Mouse (Mus musculus): Measurements from ENCODE around the gene Smcr8. TPM values are rescaled to one million over a fixed set of nuclear protein-coding genes. Genes with fewer than 3 reads are reported as not detected.

Gene Smcr8
- total RNA-seq (2012; rRNA removed), result 23.1 and 27.4 TPM in 2 replicates

DNA sequence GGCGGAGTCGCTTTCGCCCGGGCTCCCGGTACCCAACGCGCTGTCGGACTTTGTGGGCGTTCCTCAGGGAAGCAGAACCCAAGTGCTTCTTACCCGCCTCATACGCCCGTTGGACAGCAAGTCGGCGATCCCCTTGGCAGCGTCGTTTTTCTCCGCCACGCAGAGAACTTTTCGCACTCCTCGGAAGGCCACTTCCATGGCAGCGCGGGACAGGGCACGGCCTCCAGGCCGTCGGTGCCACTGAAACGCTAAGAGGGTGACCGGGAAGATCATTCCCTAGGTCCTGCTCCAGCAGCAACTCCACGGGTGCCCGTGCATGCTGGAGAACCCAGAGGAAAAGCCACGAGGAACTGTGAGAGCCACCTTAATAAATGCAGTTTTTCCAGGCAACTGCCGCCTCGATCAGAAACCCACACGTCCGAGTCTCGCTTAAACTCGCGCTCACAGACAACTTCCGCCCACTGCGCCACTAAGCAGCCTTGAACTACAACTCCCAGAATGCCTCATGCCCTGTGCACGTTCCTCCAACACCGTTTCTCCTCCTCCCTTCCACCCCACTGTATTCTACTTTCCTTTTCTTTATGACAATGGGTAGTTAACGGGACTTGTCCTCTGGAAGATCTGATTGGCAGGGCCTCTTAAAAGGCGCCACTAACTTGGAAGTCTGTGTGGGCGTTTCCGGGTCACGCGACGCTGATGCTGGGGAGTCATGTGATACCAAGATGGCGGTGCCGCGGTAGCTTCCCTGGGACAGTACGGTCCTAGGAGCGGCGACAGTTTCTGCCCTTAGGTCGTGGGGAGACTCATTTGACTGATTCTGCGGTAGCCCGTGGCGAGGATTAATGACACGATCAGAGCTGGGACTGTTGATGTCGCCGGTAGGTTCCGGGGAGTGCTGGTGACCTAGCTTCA lies at the start of gene Smcr8, which contains the start of gene Top3a:
Gene Smcr8 (plus strand): TSS at position 696 of the 912 bp plus-strand sequence.
Gene Top3a (minus strand): TSS at position 537 of the 912 bp plus-strand sequence.
- TF ChIP-seq MAFK (IDR thresholded peaks at IDR 0.05; ENCODE audit: insufficient read depth, low read depth, low read length) (no peak), CHD2 (IDR thresholded peaks at IDR 0.05; ENCODE audit: low read depth, low read length) (peak; percentile 84), ZC3H11A (IDR thresholded peaks at IDR 0.05; ENCODE audit: borderline replicate concordance, low read depth, low read length) (no peak), HCFC1 (IDR thresholded peaks at IDR 0.05; ENCODE audit: borderline replicate concordance, insufficient read depth, low read length) (peak; percentile 97), ZNF384 (IDR thresholded peaks at IDR 0.05; ENCODE audit: low read depth, low read length) (no peak)
- Histone ChIP-seq H3K4me3 (ENCODE audit: insufficient read depth in 1 of 2, low read depth in 1 of 2, low read length in 2 of 2, poor library complexity in 1 of 2, severe bottlenecking in 1 of 2) (peak within 1 kb of the TSS; percentile 89 to 94), H3K9me3 (ENCODE audit: control insufficient read depth, insufficient read depth, low read depth, low read length) (no peaks in the 10 kb centered on the region), H3K27ac (ENCODE audit: insufficient read depth, low read depth, low read length, poor library complexity, severe bottlenecking) (peak within 1 kb of the TSS; percentile 82), H3K36me3 (ENCODE audit: control insufficient read depth, insufficient read depth, low read length, poor library complexity, severe bottlenecking) (peaks cover 21% of the 10 kb centered on the region), H3K9ac (ENCODE audit: insufficient read depth, low read depth, low read length, poor library complexity, severe bottlenecking) (peak within 1 kb of the TSS; percentile 95), H3K4me1 (ENCODE audit: control insufficient read depth in 2 of 2, insufficient read depth in 2 of 2, low read length in 2 of 2, poor library complexity in 1 of 2) (peaks cover 5 to 9% of the 10 kb centered on the region in 2 experiments; a peak in 3 of 4 replicates)
- in situ Hi-C loops (cut with MboI; ENCODE audit: low sequenced_read_pairs in 2 of 2, unreplicated experiment in 2 of 2), result no loop called here
- peak; percentile 94 for DNase-seq (ENCODE audit: low read depth, low spot score)

DNA sequence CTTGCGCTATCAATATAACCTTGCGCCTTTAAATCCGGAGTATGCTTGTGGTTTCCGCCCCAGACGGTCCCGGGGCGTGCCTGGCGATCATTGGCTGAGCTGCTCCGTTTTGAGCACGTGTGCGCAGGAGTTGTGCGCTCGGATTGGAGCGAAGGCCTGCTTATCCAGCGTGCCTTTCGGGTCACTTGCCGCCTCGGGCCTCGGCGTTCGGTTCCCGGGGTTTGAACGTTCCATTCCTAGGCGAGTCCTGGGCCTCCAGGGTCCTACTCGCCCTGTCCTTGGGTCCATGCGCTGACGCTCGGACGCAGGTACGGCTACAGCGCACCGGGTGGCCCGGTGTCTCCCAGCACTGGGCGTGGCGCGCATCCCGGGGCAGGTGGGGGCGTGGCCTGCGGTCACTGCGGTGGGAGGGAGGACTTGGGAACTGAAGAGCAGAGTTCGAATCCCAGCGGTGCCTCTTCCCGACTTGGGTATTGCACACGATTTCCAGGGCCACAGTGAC lies 49.0 kb upstream of the Smcr8 start, which contains the start of gene Mief2:
Gene Mief2 (plus strand): TSS at position 139 of the 502 bp plus-strand sequence.
- in situ Hi-C loops (cut with MboI; ENCODE audit: low sequenced_read_pairs in 2 of 2, unreplicated experiment in 2 of 2), result no loop called here
- peak; percentile 87 for DNase-seq (ENCODE audit: low read depth, low spot score)
- peaks cover 4% of the 10 kb centered on the region; the same call in 1 of the 2 replicates for H3K36me3 ChIP-seq (ENCODE audit: control insufficient read depth, insufficient read depth, low read length, poor library complexity, severe bottlenecking)
- peak within 1 kb of the TSS; percentile 40; the same call in 1 of the 2 replicates for H3K27ac ChIP-seq (ENCODE audit: insufficient read depth, low read depth, low read length, poor library complexity, severe bottlenecking)
- H3K9ac ChIP-seq (ENCODE audit: insufficient read depth, low read depth, low read length, poor library complexity, severe bottlenecking), result peak within 1 kb of the TSS; percentile 80
- H3K4me1 ChIP-seq (ENCODE audit: control insufficient read depth in 2 of 2, insufficient read depth in 2 of 2, low read length in 2 of 2, poor library complexity in 1 of 2), result peaks cover 3 to 18% of the 10 kb centered on the region in 2 experiments; a peak in 1 of 4 replicates
- H3K4me3 ChIP-seq (ENCODE audit: insufficient read depth in 1 of 2, low read depth in 1 of 2, low read length in 2 of 2, poor library complexity in 1 of 2, severe bottlenecking in 1 of 2), result peak within 1 kb of the TSS; percentile 80 to 92
- no peaks in the 10 kb centered on the region for H3K9me3 ChIP-seq (ENCODE audit: control insufficient read depth, insufficient read depth, low read depth, low read length)
- TF ChIP-seq HCFC1 (IDR thresholded peaks at IDR 0.05; ENCODE audit: borderline replicate concordance, insufficient read depth, low read length) (peak; percentile 45; the same call in 1 of the 2 replicates), CHD2 (IDR thresholded peaks at IDR 0.05; ENCODE audit: low read depth, low read length) (no peak), ZC3H11A (IDR thresholded peaks at IDR 0.05; ENCODE audit: borderline replicate concordance, low read depth, low read length) (no peak)

DNA sequence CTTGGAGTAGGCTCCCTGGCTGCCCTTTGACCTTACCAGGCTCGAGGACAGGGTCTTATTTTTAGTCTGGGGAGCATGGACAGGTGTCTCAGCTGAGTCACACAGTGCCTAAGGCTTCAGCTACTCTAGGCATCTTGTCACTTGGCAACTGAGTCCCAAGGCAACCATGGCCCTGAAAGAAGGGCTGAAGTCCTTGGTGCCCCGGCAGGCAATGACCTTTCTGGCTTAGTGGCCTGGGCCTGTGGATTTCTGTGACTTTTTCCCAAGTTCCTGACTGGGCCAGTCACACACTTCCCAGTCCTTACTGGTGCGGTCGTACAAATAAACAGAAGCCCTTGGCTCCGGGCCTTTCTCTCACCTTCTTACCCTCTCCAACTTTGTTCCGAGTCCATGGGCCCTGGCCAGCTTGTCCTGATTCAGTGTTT lies 48.1 kb upstream of the Smcr8 start:
- no peak for DNase-seq (ENCODE audit: low read depth, low spot score)
- Histone ChIP-seq H3K27ac (ENCODE audit: insufficient read depth, low read depth, low read length, poor library complexity, severe bottlenecking) (no peak overlapping the region), H3K36me3 (ENCODE audit: control insufficient read depth, insufficient read depth, low read length, poor library complexity, severe bottlenecking) (peaks cover 3% of the 10 kb centered on the region; the same call in 1 of the 2 replicates), H3K9me3 (ENCODE audit: control insufficient read depth, insufficient read depth, low read depth, low read length) (no peaks in the 10 kb centered on the region), H3K4me1 (ENCODE audit: control insufficient read depth in 2 of 2, insufficient read depth in 2 of 2, low read length in 2 of 2, poor library complexity in 1 of 2) (peaks cover 3 to 18% of the 10 kb centered on the region in 2 experiments; a peak in 1 of 4 replicates), H3K9ac (ENCODE audit: insufficient read depth, low read depth, low read length, poor library complexity, severe bottlenecking) (peak overlapping the region; percentile 3; the same call in 1 of the 2 replicates), H3K4me3 (ENCODE audit: insufficient read depth in 1 of 2, low read depth in 1 of 2, low read length in 2 of 2, poor library complexity in 1 of 2, severe bottlenecking in 1 of 2) (no peak overlapping the region)
- in situ Hi-C loops (cut with MboI; ENCODE audit: low sequenced_read_pairs in 2 of 2, unreplicated experiment in 2 of 2), result no loop called here
- TF ChIP-seq ZNF384 (IDR thresholded peaks at IDR 0.05; ENCODE audit: low read depth, low read length), result no peak
- TF ChIP-seq ZC3H11A (IDR thresholded peaks at IDR 0.05; ENCODE audit: borderline replicate concordance, low read depth, low read length), result no peak
- no peak for TF ChIP-seq HCFC1 (IDR thresholded peaks at IDR 0.05; ENCODE audit: borderline replicate concordance, insufficient read depth, low read length)

DNA sequence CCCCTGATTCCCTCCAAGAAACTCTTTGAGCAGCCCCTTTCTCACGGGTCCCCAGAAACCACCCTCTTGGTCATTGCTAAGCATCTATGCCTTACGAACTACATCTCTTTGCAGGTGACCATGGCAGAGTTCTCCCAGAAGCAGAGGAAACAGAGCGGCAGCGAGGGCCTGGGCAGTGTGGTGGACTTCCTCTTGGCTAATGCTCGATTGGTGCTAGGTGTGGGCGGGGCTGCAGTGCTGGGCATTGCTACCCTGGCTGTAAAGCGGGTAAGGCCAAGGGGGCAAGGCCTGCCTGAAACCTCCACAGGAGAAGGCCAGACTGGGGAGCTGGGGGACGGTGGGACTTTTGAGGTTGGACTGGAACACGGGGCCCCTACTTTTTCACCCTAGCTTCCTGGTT lies 47.2 kb upstream of the Smcr8 start:
- peaks cover 3% of the 10 kb centered on the region; the same call in 1 of the 2 replicates for H3K36me3 ChIP-seq (ENCODE audit: control insufficient read depth, insufficient read depth, low read length, poor library complexity, severe bottlenecking)
- H3K27ac ChIP-seq (ENCODE audit: insufficient read depth, low read depth, low read length, poor library complexity, severe bottlenecking), result no peak overlapping the region
- in situ Hi-C loops (cut with MboI; ENCODE audit: low sequenced_read_pairs in 2 of 2, unreplicated experiment in 2 of 2), result no loop called here

More for the DNA sequence above, 47.2 kb upstream of the Smcr8 start:
- H3K9me3 ChIP-seq (ENCODE audit: control insufficient read depth, insufficient read depth, low read depth, low read length), result no peaks in the 10 kb centered on the region
- peaks cover 3 to 18% of the 10 kb centered on the region in 2 experiments; a peak in 1 of 4 replicates for H3K4me1 ChIP-seq (ENCODE audit: control insufficient read depth in 2 of 2, insufficient read depth in 2 of 2, low read length in 2 of 2, poor library complexity in 1 of 2)
- no peak overlapping the region for H3K9ac ChIP-seq (ENCODE audit: insufficient read depth, low read depth, low read length, poor library complexity, severe bottlenecking)
- TF ChIP-seq HCFC1 (IDR thresholded peaks at IDR 0.05; ENCODE audit: borderline replicate concordance, insufficient read depth, low read length), result no peak
- TF ChIP-seq ZC3H11A (IDR thresholded peaks at IDR 0.05; ENCODE audit: borderline replicate concordance, low read depth, low read length), result no peak
- no peak for TF ChIP-seq MAFK (IDR thresholded peaks at IDR 0.05; ENCODE audit: insufficient read depth, low read depth, low read length)
- no peak for TF ChIP-seq ZNF384 (IDR thresholded peaks at IDR 0.05; ENCODE audit: low read depth, low read length)
- H3K4me3 ChIP-seq (ENCODE audit: insufficient read depth in 1 of 2, low read depth in 1 of 2, low read length in 2 of 2, poor library complexity in 1 of 2, severe bottlenecking in 1 of 2), result no peak overlapping the region
- no peak for DNase-seq (ENCODE audit: low read depth, low spot score)

All from ES-E14 (cell line).